Mouse (Mus musculus): Measurements from ENCODE around the gene Itgb3bp.

The Itgb3bp gene

GRCm38 (mm10) chr4:99931240-99931580 is 1.6 kb upstream of the Itgb3bp start:
- no peak for DNase-seq

- no peak for DNase-seq
Observed at GRCm38 (mm10) chr4:99930518-99931239, 1.1 kb upstream of the Itgb3bp start.

DNA sequence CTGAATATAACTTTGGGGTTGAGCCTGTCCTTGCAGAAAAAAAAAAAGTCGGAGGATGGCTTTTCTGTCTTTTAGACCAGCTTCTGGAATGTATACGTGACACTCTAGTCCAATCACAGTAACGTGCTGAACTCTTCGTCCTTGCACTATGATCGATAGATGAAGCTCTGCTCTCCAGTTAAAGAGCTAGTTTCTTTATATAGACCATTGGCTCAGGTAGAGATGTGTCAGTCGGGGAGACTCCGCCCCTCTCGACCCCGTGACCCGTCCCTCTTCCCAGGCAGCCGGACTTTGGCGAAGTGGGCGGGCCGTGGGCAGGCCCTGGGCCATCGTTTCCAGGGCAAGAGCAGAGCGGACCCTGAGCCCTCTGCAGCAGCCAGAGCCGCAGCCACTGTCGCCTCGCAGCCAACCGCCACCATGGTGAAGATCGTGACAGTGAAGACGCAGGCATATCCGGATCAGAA is 432 bp downstream of the Itgb3bp start, which contains the start of gene Pgm1:
TSS of gene Pgm1 (plus strand) at position 266 of the 464 bp plus-strand sequence.
- peak; percentile 88 for DNase-seq

DNA sequence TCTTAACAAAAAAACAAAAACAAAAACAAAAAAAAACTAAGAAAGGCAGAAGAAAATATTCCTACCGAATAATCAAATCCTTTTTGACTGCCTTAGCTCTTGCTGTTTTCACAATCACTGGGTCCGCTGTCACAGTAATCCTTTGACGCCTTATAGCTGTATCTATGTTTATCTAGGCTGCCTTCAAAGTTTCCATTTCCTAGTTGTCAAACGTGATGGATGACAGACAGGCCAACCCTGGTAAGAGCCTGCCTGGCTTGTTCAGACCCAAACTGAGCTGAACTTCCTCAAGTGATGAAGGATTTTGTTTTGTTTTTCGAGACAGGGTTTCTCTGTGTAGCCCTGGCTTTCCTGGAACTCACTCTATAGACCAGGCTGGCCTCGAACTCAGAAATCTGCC is 1.1 kb downstream of the Itgb3bp start:
- DNase-seq, result no peak

- no peak for DNase-seq
Observed at GRCm38 (mm10) chr4:99926380-99926779, 3.2 kb downstream of the Itgb3bp start.

- no peak for DNase-seq
Observed at GRCm38 (mm10) chr4:99913894-99914451, 15.6 kb downstream of the Itgb3bp start.

DNA sequence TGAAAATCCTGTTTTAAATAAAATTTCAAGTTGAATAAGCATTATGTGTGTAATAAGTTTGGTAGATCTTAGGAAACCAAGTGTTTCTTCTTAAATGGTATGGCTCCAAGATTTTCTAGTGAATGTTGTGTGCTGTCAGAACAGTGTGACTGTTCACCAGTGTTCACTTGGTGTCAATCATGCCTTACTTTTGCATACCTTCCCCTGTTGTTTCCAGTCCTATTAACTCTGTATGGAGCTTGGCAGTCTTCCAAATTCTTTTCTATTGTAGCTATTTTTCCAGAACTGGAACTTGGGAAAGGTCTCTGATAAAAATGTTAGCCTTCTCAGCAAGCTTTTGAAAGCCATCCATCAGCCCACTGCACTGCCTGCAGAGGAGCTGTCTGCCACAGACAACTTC is 47.2 kb downstream of the Itgb3bp start:
- DNase-seq, result no peak

GRCm38 (mm10) chr4:99881882-99882281 is 47.7 kb downstream of the Itgb3bp start:
- DNase-seq, result peak; percentile 55

- DNase-seq, result peak; percentile 89
Observed at GRCm38 (mm10) chr4:99829094-99830073, 100.2 kb downstream of the Itgb3bp start, which contains the start of gene Efcab7. Gene Efcab7, plus strand, starts transcription at chr4:99829198.

GRCm38 (mm10) chr4:99828739-99829093 is 100.9 kb downstream of the Itgb3bp start:
- no peak for DNase-seq

GRCm38 (mm10) chr4:99828337-99828736 is 101.3 kb downstream of the Itgb3bp start:
- DNase-seq, result no peak

DNA sequence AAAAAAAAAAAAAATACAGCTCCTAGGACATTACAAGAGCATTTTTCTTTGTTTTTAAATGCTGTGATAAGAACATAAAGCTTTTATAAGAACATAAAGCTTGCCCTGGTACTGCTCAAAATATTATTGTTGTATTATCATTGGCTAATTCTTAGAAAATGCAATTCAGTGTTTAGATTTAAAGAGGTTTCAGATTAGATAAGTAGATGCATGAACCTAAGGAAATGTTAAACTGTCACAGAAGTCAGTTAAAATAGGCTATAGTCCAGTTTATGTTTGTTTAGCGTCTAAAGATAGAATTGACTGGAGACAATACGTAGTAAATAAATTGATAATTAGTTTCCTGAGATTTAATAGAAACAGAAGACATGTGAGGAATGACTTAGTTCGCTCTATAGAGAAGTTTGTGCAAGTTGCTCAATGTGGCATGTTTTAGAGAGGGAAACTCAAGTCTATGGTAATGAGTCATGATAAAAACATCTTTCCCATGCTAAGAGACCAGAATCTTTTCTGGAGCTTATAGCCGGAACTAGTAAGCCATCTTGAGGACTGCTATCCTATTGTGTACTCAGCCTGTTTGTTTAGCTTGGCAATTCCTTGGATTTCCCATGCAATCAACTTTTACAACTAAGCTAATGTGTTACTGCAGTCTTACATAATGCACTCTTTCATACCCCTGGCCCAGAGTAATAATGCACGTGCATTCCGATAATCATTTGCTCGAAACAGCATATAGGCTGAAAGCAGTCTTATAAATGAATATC is 112.7 kb downstream of the Itgb3bp start:
- no peak for DNase-seq

GRCm38 (mm10) chr4:99792365-99792764 is 137.2 kb downstream of the Itgb3bp start:
- DNase-seq, result no peak

DNA sequence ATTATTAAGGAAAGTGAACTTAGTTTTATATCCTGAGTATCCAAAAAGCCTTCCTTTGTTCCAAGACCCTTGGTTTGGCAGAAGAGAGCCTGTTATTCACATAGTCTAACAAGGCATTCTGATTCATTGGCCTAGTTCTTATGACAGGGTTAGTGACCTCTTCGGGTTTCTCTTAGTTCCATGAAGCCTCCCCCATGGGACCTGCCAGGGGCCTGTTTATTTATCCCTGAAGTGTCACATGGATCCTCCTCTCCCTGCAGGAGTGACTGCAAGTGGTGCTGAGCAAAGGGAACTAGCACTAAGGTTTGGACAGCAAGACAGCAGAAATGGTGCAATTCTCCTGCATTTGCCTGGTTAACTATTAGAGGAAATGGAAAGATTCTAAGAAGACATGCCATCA is 156.6 kb downstream of the Itgb3bp start:
- DNase-seq, result no peak

- no peak for DNase-seq
Observed at GRCm38 (mm10) chr4:99770555-99770954, 159.1 kb downstream of the Itgb3bp start.

DNA sequence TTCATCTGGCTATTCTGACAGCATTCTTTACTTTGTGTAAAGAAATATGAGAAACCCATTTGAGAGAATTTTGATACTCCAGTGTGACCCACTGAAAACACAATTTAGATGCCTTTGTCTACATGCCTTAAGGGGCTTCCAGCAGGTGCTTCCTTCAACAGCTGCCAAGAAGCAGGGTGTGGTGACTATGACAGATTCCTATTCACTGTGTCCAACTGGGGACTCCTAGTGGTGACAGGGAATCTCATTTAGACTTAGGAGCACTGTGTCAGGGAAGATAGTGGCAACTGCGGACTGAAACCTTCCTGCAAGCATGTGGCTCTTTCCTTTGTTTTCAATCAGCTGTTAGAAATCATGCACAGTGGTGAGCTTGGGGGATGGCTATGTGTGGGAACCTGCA is 162.9 kb downstream of the Itgb3bp start:
- peak; percentile 17 for DNase-seq

DNA sequence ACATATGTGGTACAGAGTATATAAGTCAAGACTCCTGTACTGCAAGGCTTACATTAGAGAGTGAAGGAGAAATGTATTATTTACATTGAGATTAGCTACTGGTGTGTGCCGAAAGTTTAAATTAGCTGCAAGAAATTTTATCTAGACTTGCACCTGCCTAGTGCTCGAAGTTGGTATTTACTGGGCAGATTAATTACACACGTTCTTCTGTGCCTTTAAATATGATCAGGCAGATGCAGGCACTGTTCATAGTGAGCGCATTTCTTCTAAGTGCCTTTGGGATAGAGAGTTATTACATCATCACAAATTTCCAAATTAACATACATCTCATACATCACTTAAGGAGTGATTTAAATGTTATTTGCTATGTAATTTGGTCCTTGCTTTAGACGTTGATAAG is 163.3 kb downstream of the Itgb3bp start:
- DNase-seq, result no peak

GRCm38 (mm10) chr4:99752426-99752825 is 177.2 kb downstream of the Itgb3bp start:
- no peak for DNase-seq

- DNase-seq, result no peak
Observed at GRCm38 (mm10) chr4:99739836-99740235, 189.8 kb downstream of the Itgb3bp start.

- no peak for DNase-seq
Observed at GRCm38 (mm10) chr4:99725914-99726451, 203.6 kb downstream of the Itgb3bp start.

- DNase-seq, result no peak
Observed at GRCm38 (mm10) chr4:99724331-99724730, 205.3 kb downstream of the Itgb3bp start.

DNA sequence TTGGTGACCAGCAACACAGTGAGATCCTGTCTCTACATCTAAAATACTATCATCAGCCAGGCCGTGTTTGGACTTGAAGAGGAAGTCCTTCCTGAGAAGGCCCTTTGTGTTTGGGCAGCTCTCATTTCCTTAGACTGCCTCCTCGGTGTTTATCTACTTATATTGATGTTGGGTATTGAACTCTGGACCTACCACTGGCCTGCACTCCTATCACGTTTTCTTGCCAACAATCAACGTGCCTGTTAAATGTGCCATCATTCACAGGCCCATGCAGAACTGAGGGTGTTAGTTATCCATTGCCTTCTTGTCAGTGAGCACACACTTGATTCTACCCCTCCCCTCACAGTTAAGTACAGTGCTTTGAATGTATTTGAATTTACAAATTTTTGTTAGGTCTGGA is 211.7 kb downstream of the Itgb3bp start:
- no peak for DNase-seq

Measured in cerebellum, adult 9-10 months (tissue).